8 mouse cellular contexts compared by ENCODE assay signal in genomic region chr11:85523646-85524045, GRCm38 (mm10).
DNase-seq lines count a peak whose midpoint lies in the region; ATAC-seq and TF ChIP-seq lines count a peak whose summit lies in the region.

No protein-coding gene starts in this region.

- no peak overlapping the region for H3K4me3 ChIP-seq in forebrain, embryonic 13.5 days
- no peak overlapping the region for H3K4me3 ChIP-seq in forebrain, embryonic 11.5 days (ENCODE audit: low read depth, low read length)
- H3K4me3 ChIP-seq in kidney, embryonic 14.5 days (ENCODE audit: low read length) = no peak overlapping the region
- H3K4me3 ChIP-seq in lung, postnatal 0 days (ENCODE audit: low read depth, low read length) = no peak overlapping the region

- no peak for TF ChIP-seq CTCF in lung, postnatal 0 days (IDR thresholded peaks at IDR 0.05)

- H3K27ac ChIP-seq in forebrain, embryonic 13.5 days = no peak overlapping the region
- no peak overlapping the region for H3K27ac ChIP-seq in forebrain, embryonic 11.5 days (ENCODE audit: low read depth, low read length)
- peak overlapping the region; percentile 70 for H3K27ac ChIP-seq in kidney, embryonic 14.5 days (ENCODE audit: low read depth, low read length)
- peak overlapping the region; percentile 62 for H3K27ac ChIP-seq in lung, postnatal 0 days (ENCODE audit: low read length)

- H3K36me3 ChIP-seq in forebrain, embryonic 13.5 days (ENCODE audit: poor library complexity, severe bottlenecking) = no peaks in the 10 kb centered on the region
- no peaks in the 10 kb centered on the region for H3K36me3 ChIP-seq in forebrain, embryonic 11.5 days (ENCODE audit: control insufficient read depth, insufficient read depth, low read length)
- H3K36me3 ChIP-seq in kidney, embryonic 14.5 days (ENCODE audit: control insufficient read depth, insufficient read depth, low read length) = no peaks in the 10 kb centered on the region
- no peaks in the 10 kb centered on the region for H3K36me3 ChIP-seq in lung, postnatal 0 days (ENCODE audit: insufficient read depth, low read length)

- 20% methylated on average over 6 of the region's 6 CpGs for WGBS in forebrain, embryonic 13.5 days
- WGBS in forebrain, embryonic 11.5 days = 21% methylated on average over 6 of the region's 6 CpGs
- 41% methylated on average over 6 of the region's 6 CpGs for WGBS in kidney, embryonic 14.5 days
- 48% methylated on average over 6 of the region's 6 CpGs for WGBS in lung, postnatal 0 days

- ATAC-seq in forebrain, embryonic 13.5 days = no peak
- no peak for ATAC-seq in forebrain, embryonic 11.5 days (replicated peaks; ENCODE audit: low FRiP score)
- ATAC-seq in kidney, embryonic 14.5 days (ENCODE audit: low FRiP score, low TSS enrichment) = peak; percentile 63; the same call in 1 of the 2 replicates
- ATAC-seq in lung, postnatal 0 days = peak; percentile 82
- no peak for ATAC-seq in erythroid progenitor cell, adult 5-6 weeks (replicated peaks; ENCODE audit: low FRiP score, poor library complexity, severe bottlenecking)

- TF ChIP-seq EP300 in lung, postnatal 0 days (IDR thresholded peaks at IDR 0.05) = no peak

- H3K4me2 ChIP-seq in forebrain, embryonic 13.5 days = peak overlapping the region; percentile 62; the same call in 1 of the 2 replicates
- H3K4me2 ChIP-seq in forebrain, embryonic 11.5 days (ENCODE audit: low read depth, low read length, severe bottlenecking) = no peak overlapping the region
- H3K4me2 ChIP-seq in kidney, embryonic 14.5 days (replicated peaks; ENCODE audit: low read depth, low read length) = no peak overlapping the region
- no peak overlapping the region; the same call in 1 of the 2 replicates for H3K4me2 ChIP-seq in lung, postnatal 0 days (replicated peaks; ENCODE audit: low read depth, low read length)

- intact Hi-C loops in gastrocnemius, postnatal 14 days (cut with DNase I; ENCODE audit: low total_unique reads) = no loop called here
- intact Hi-C loops in left cerebral cortex, postnatal 14 days (cut with DNase I) = no loop called here

- no peak for DNase-seq in forebrain, embryonic 11.5 days (ENCODE audit: low spot score)
- peak; percentile 61 for DNase-seq in gastrocnemius, postnatal 14 days
- DNase-seq in lung, postnatal 0 days (ENCODE audit: low spot score) = peak; percentile 90
- no peak for DNase-seq in frontal cortex, postnatal 36 days (ENCODE audit: low spot score in 2 of 2)
- DNase-seq in left cerebral cortex, postnatal 14 days (ENCODE audit: low spot score in 2 of 2) = no peak

- no peak overlapping the region for H3K9ac ChIP-seq in forebrain, embryonic 13.5 days
- H3K9ac ChIP-seq in forebrain, embryonic 11.5 days (ENCODE audit: low read length) = no peak overlapping the region
- H3K9ac ChIP-seq in kidney, embryonic 14.5 days (ENCODE audit: low read depth, low read length) = no peak overlapping the region
- H3K9ac ChIP-seq in lung, postnatal 0 days (replicated peaks; ENCODE audit: low read depth) = no peak overlapping the region

- H3K4me1 ChIP-seq in forebrain, embryonic 13.5 days = peaks cover 26% of the 10 kb centered on the region
- H3K4me1 ChIP-seq in forebrain, embryonic 11.5 days (replicated peaks; ENCODE audit: control insufficient read depth, insufficient read depth, low read length) = peaks cover 8% of the 10 kb centered on the region; the same call in 1 of the 2 replicates
- peaks cover 45% of the 10 kb centered on the region for H3K4me1 ChIP-seq in kidney, embryonic 14.5 days (ENCODE audit: control insufficient read depth, insufficient read depth, low read length)
- peaks cover 20% of the 10 kb centered on the region; the same call in 1 of the 2 replicates for H3K4me1 ChIP-seq in lung, postnatal 0 days (ENCODE audit: insufficient read depth, low read depth, low read length)

- peaks cover 64% of the 10 kb centered on the region for H3K27me3 ChIP-seq in forebrain, embryonic 13.5 days
- peaks cover 30% of the 10 kb centered on the region for H3K27me3 ChIP-seq in forebrain, embryonic 11.5 days (ENCODE audit: control insufficient read depth, insufficient read depth, low read length)
- peaks cover 6% of the 10 kb centered on the region for H3K27me3 ChIP-seq in kidney, embryonic 14.5 days (ENCODE audit: control insufficient read depth, insufficient read depth, low read length)
- no peaks in the 10 kb centered on the region for H3K27me3 ChIP-seq in lung, postnatal 0 days (replicated peaks; ENCODE audit: insufficient read depth, low read length)

- H3K9me3 ChIP-seq in forebrain, embryonic 13.5 days (replicated peaks) = no peaks in the 10 kb centered on the region
- H3K9me3 ChIP-seq in forebrain, embryonic 11.5 days (ENCODE audit: control insufficient read depth, low read length) = no peaks in the 10 kb centered on the region
- no peaks in the 10 kb centered on the region for H3K9me3 ChIP-seq in kidney, embryonic 14.5 days (ENCODE audit: control insufficient read depth, low read length)
- H3K9me3 ChIP-seq in lung, postnatal 0 days (ENCODE audit: low read length) = no peaks in the 10 kb centered on the region

Comparison
In these comparisons a context has a peak if more than half of its experiments do, and no peak if none do; other contexts are left out.
1. ATAC-seq: peak in kidney, embryonic 14.5 days (single experiment) and lung, postnatal 0 days (single experiment); none in forebrain, embryonic 13.5 days (single experiment), forebrain, embryonic 11.5 days (single experiment) and erythroid progenitor cell, adult 5-6 weeks (single experiment).
2. H3K27ac ChIP-seq: peak in kidney, embryonic 14.5 days (single experiment) and lung, postnatal 0 days (single experiment); none in forebrain, embryonic 13.5 days (single experiment) and forebrain, embryonic 11.5 days (single experiment).
3. DNase-seq: peak in gastrocnemius, postnatal 14 days (single experiment) and lung, postnatal 0 days (single experiment); none in forebrain, embryonic 11.5 days (single experiment), frontal cortex, postnatal 36 days (0 of 2) and left cerebral cortex, postnatal 14 days (0 of 2).